Mouse (Mus musculus): ENCODE data around the gene Adpgk. TPM values are rescaled to one million over a fixed set of nuclear protein-coding genes. Genes with fewer than 3 reads are reported as not detected.
A peak's percentile ranks its signal among the peaks of the same experiment; 100 is the strongest.
"Not testable (repeated sequence)": the region's sequence is repeated elsewhere in the genome, so short reads cannot be mapped to it uniquely, and the experiment has no call there.

Gene Adpgk
- polyA plus RNA-seq, 1 experiment from 2014 or later: 22.1 TPM

DNA sequence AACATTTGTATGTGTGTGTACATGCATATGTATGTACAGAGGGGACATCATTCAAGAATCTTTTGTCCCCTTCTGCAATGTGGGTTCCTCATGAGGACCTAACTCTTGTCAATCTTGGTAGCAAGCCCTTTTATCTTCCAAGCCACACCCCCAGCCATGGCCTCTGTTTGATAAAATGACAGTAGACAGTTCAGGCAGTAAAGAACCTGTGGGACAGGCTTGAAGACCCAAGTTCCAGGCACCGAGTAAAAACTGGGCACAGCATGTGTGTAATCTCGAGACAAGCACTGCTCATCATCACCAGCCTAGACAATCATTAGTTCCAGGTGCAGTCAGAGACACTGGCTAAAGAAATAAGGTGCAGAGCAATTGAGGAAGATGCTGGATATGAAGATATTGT, 54.8 kb downstream of the Adpgk start:
- Histone ChIP-seq H3K4me3 (replicated peaks) (no peak overlapping the region), H3K4me1 (replicated peaks) (no peaks in the 10 kb centered on the region), H3K4me2 (replicated peaks) (no peak overlapping the region), H3K27ac (no peak overlapping the region), H3K27me3 (no peaks in the 10 kb centered on the region), H3K9me3 (no peaks in the 10 kb centered on the region), H3K36me3 (peaks cover 35% of the 10 kb centered on the region), H3K9ac (replicated peaks) (no peak overlapping the region)
- no peak for ATAC-seq
- WGBS: 76% methylated on average over 2 of the region's 2 CpGs

DNA sequence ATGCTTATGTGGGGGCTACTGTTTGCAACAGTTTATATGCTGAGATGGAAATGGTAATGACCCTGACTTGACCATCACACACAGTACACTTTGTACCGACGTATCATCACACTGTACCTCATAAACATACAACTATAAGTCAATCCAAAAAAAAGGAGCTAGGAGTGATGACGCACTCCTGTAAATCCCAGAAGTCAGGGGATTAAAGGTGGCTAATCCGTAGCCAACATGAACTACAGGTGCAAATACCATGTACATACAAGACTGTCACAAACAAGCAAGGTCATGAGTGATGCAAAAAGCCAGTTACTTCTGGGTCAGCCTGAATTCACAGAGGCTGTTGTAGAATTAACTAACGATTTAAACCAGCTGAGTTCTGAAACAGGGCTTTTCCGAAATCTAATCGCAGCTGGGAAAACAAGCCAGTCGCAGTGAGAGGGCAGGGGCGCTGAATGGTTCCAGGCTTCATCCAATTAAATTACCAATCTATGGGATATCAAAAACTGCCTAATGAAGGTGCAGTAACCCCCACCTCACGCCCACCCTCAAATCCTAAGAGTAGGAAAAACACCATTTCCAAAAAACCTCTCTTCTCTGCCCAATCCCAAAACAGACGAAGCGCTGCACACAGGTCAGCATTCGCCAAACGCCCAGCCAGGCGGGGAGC, 61.4 kb downstream of the Adpgk start:
- no peaks in the 10 kb centered on the region; the same call in 1 of the 2 replicates for H3K27me3 ChIP-seq
- peak; percentile 73; the same call in 1 of the 2 replicates for ATAC-seq
- H3K4me2 ChIP-seq (replicated peaks): peak overlapping the region; percentile 73
- H3K9ac ChIP-seq (replicated peaks): peak overlapping the region; percentile 89
- H3K27ac ChIP-seq: peak overlapping the region; percentile 73
- WGBS: 8% methylated on average over 15 of the region's 15 CpGs
- H3K4me3 ChIP-seq (replicated peaks): peak overlapping the region; percentile 81
- peaks cover 12% of the 10 kb centered on the region for H3K4me1 ChIP-seq (replicated peaks)
- no peaks in the 10 kb centered on the region for H3K9me3 ChIP-seq
- no peaks in the 10 kb centered on the region for H3K36me3 ChIP-seq

DNA sequence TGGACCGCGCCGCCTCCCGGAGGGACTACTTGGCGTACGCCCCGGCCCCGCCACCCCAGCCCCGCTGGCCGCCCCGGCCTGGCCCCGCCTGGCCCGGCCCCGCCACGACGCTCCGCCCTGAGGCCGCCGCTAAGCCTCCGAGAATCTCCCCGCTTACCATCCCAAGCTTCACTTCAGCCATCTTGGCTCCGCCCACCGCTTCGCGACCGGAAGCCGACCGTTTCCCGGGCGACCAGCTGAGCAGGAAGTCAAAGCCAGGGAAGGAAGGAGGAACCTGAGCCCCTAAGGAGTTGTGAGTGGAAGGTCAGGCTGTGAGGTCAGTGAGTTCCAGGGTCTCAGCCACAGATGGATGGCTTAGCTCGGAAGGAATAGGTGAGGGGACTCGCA, 61.9 kb downstream of the Adpgk start, which contains the start of gene Bbs4:
Gene Bbs4, minus strand, starts transcription at position 256 of the 387 bp plus-strand sequence.
- H3K9ac ChIP-seq (replicated peaks): peak within 1 kb of the TSS; percentile 89
- no peaks in the 10 kb centered on the region for H3K36me3 ChIP-seq
- peak within 1 kb of the TSS; percentile 73 for H3K4me2 ChIP-seq (replicated peaks)
- peak within 1 kb of the TSS; percentile 73 for H3K27ac ChIP-seq
- H3K9me3 ChIP-seq: no peaks in the 10 kb centered on the region
- ATAC-seq: peak; percentile 96
- no peaks in the 10 kb centered on the region; the same call in 1 of the 2 replicates for H3K27me3 ChIP-seq
- peak within 1 kb of the TSS; percentile 81 for H3K4me3 ChIP-seq (replicated peaks)
- WGBS: under 1% methylated on average over 32 of the region's 32 CpGs
- H3K4me1 ChIP-seq (replicated peaks): peaks cover 12% of the 10 kb centered on the region

DNA sequence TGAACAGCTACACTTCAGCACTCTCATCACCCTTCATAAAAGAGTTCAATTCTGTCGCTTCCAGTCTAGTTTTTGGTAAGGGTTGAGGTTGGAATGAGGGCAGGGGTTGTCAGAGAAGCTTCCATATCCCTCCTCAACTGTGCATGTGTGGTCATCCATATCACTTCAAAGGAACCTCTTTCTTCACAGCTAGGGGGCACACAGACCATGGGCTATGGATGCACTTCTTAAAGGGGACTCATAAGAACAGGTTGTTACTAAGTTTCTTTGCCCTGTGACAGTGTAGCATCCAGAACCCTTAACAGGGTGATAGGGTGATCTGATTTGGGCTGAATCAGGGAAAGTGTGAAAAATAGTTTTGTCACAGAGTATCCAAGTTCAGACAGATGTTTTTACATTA, 66.7 kb downstream of the Adpgk start:
- 52% methylated on average over 1 of the region's 1 CpGs for WGBS
- H3K9ac ChIP-seq (replicated peaks); H3K4me2 ChIP-seq (replicated peaks); ATAC-seq; H3K27me3 ChIP-seq; H3K27ac ChIP-seq; H3K4me1 ChIP-seq (replicated peaks); H3K9me3 ChIP-seq; H3K36me3 ChIP-seq; H3K4me3 ChIP-seq (replicated peaks): not testable (repeated sequence)

DNA sequence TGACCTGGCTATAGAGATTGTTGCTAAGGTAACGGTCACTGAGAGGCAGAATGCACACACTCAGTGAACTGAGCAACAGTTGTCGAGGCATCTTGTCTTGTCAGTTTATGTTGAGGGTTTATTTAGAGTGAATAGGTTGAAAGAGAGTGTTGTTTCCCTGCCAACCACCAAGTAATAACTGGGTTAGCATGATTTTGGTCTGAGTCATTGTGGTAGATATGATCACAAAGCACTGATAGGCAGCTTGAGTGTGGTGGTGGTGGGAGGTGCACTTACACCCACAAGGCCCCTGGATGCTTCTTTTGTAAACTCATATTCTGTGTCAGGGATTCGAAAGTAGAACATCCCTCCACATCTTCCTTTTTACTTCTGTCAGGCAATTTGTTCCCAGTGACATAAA, 69.1 kb downstream of the Adpgk start:
- not testable (repeated sequence) for H3K27ac ChIP-seq; H3K36me3 ChIP-seq; ATAC-seq; H3K4me1 ChIP-seq (replicated peaks); H3K4me3 ChIP-seq (replicated peaks); H3K4me2 ChIP-seq (replicated peaks); H3K9me3 ChIP-seq; H3K27me3 ChIP-seq; H3K9ac ChIP-seq (replicated peaks)
- WGBS: 70% methylated on average over 2 of the region's 3 CpGs

DNA sequence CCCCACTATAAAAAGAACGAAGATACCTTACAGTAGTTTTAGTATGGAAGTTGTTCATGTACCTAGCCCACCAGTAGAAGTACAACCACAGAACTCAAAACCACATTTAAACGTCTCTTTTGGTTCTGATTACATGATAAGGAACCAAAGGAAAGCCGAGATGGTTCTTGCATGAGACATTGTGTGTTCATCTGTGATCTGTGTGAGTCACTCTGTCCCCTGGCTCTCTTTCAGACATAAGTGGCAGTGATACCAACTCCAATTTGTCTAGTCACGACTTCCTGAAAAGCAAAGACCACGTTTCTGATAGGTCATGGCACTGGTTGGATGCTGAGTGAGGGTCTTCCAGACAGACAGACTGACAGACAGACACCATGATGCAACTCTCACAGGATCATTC, 77.9 kb downstream of the Adpgk start:
- ATAC-seq: no peak
- Histone ChIP-seq H3K4me3 (replicated peaks) (no peak overlapping the region), H3K4me2 (replicated peaks) (no peak overlapping the region), H3K9ac (replicated peaks) (no peak overlapping the region), H3K9me3 (peaks cover 3% of the 10 kb centered on the region; the same call in 1 of the 2 replicates), H3K4me1 (replicated peaks) (no peaks in the 10 kb centered on the region), H3K27ac (no peak overlapping the region), H3K27me3 (no peaks in the 10 kb centered on the region), H3K36me3 (no peaks in the 10 kb centered on the region)
- WGBS: 76% methylated on average over 5 of the region's 5 CpGs

DNA sequence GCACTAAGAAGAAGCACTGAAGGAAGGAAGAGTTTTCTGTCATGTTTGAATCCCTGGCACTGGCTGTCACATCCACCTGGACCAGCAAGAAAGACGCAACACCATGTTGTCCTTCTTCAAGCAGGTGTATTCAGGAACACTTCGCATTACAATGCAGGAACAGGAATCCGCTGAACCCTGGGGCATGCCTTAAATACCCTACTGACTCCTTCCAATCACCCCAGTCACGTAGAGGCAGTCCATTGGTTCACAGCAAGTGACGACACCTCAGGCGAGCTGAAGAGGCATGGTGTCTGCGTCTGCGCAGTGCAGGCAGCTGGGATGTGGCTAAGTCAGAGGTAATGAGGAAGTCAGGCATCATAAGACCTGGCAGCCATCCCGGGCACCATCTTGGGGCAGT, 78.3 kb downstream of the Adpgk start:
- 90% methylated on average over 9 of the region's 9 CpGs for WGBS

More for the DNA sequence above, 78.3 kb downstream of the Adpgk start:
- ATAC-seq: no peak
- Histone ChIP-seq H3K27ac (no peak overlapping the region), H3K4me2 (replicated peaks) (no peak overlapping the region), H3K4me1 (replicated peaks) (no peaks in the 10 kb centered on the region), H3K27me3 (no peaks in the 10 kb centered on the region), H3K9ac (replicated peaks) (no peak overlapping the region), H3K9me3 (peaks cover 3% of the 10 kb centered on the region; the same call in 1 of the 2 replicates), H3K4me3 (replicated peaks) (no peak overlapping the region), H3K36me3 (no peaks in the 10 kb centered on the region)

Other genes with a start within 250 kb of the Adpgk start
- gene Bbs4, start 62.0 kb downstream of the Adpgk start, polyA plus RNA-seq (2015; fragmentation: Nextera tagmentation; extraction: Ambion mirVana): 41.6 and 46.9 TPM in 2 replicates
- gene Arih1, start 195.1 kb downstream of the Adpgk start, polyA plus RNA-seq (2015; fragmentation: Nextera tagmentation; extraction: Ambion mirVana): 16.1 and 23.1 TPM in 2 replicates
- 49.9 and 50.6 TPM in 2 replicates for gene Hexa, start 248.0 kb downstream of the Adpgk start, polyA plus RNA-seq (2015; fragmentation: Nextera tagmentation; extraction: Ambion mirVana)
- gene Tmem202, start 248.3 kb downstream of the Adpgk start, polyA plus RNA-seq (2015; fragmentation: Nextera tagmentation; extraction: Ambion mirVana): 0.55 and 0.74 TPM in 2 replicates

Data from midbrain, embryonic 13.5 days (tissue).